Mouse (Mus musculus): ENCODE data around the gene Zfp382. TPM values are rescaled to one million over a fixed set of nuclear protein-coding genes. Genes with fewer than 3 reads are reported as not detected.

Gene Zfp382
- polyA plus RNA-seq (2017; shearing (Covaris generic)) = 9.1 TPM

DNA sequence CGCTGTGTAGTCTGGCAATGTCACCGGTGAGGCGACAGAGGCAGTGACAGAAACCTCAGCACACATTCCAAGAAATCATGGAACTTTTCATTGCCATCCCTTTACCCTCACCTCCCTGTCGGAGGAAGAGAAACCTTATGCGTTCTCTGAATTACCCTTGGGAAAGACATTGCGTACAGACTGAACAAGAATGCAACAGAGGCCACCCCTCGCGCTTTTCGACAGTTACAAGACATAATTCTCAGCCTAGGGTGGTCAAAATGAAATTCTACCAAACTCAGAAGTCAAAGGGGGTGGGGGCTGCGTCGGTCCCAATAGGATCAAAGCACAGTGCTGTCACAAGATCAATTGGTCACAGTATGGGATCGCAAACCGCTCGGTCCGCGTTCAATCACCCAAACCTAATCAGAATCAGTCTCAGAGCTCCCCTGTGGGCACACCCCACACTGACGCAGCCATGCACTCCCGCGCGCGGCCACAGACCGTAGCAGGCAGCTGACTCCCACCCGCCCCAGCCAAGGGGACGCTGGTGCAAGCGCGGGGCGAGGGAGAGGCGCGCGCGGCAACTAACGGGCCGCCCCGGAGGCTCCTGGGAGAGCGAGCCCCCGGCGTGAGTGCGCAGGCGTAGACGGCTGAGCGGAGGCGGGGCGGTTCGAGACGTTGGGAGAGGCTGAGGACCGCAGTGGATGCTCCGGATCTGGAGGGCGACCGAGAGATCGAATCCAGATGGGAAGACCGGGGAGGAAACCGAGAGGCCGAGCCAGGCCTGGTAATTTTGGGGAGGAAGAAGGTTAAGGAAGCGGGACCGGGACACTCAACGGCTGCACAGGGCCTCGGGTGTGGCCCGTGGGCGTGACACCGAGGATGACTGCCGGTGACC is at the start of gene Zfp382:
Gene Zfp382, plus strand, starts transcription at position 635 of the 880 bp plus-strand sequence.

DNA sequence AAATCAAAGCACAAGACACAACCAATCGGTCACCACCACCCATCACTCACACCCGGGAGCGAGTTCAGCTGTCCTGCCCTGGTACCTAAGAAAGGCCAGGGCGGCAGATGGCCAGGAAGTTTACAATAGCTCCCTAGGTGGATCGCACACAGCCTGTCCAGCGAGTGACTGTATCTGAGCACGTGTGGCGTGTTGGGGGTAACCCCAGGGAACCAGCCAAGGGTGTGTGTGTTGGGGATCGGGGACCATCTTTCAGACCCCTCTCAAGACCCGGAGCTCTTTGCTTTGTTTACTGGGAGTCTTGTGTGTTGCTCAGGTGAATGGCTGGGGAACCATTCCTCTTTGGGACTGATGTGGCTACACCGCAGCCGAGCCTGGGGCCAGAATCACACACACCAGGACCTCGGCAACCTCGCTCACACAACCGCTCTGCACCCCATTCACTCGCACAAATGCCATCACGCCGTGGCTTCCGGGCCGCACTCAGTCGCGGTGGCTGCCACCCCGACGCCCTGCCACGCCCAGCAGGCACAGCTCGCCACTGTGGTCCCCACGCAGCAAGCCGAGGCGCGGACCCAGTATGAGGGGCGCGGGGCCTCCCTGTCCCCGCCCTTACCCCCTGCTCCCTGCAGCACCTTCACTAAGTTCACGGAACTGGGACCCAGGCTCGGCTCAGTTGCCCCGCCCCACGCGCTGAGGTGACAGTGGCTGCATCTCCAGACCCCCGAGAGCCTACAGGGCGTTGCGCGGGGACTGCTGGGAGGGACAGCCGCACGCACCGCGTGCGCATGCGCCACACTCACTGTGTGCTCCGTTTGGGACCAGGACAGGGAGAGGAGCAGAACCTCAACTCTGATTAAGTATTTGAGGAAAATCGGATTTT is 49.4 kb upstream of the Zfp382 start, which contains the start of gene Zfp82:
Gene Zfp82, minus strand, starts transcription at position 755 of the 883 bp plus-strand sequence.

GRCm38 (mm10) chr7:30090092-30090969 is 31.4 kb upstream of the Zfp382 start, which contains the start of the genes Gm26920 and Zfp566:
TSS of gene Gm26920 (minus strand) at chr7:30090410.
TSS of gene Zfp566 (minus strand) at chr7:30090527.

DNA sequence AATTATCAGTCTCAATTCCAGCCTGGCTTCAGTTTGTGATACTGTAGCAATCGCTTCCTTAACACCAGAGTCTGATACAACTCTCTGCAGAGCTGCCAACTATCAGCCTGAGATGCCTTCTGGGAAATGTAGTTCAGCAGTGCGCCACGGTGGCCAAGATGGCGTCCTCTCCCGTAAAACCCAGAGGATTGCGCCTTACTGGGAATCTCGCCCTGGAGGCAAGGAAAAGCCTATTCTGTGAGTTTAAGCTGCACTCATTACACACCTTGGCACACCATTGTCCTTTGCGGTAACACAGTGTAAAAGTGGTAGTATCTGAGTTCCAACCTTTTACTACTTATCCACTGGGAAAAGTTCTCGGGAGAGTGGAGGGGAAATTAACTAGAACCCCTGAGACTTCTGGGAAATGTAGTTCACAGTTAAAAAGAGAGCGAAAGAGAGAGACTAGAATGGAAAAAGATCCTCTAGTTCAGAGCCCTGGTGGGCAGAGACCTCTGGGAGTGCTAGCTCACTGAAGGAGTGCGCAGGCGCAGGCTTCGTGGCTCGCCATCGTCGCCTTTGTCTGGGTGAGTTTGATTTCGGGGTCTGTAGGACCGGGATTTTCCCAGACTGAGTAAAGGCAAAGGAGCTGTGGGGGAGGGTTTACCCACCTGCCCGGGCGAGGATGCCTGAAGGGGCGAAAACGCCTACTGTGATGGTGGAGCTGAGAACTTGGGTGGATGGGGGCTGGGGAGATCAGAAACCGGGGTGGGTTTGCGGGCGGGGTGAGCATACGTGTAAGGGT is 26.9 kb upstream of the Zfp382 start, which contains the start of gene Zfp260:
Gene Zfp260, plus strand, starts transcription at position 132 of the 784 bp plus-strand sequence.

DNA sequence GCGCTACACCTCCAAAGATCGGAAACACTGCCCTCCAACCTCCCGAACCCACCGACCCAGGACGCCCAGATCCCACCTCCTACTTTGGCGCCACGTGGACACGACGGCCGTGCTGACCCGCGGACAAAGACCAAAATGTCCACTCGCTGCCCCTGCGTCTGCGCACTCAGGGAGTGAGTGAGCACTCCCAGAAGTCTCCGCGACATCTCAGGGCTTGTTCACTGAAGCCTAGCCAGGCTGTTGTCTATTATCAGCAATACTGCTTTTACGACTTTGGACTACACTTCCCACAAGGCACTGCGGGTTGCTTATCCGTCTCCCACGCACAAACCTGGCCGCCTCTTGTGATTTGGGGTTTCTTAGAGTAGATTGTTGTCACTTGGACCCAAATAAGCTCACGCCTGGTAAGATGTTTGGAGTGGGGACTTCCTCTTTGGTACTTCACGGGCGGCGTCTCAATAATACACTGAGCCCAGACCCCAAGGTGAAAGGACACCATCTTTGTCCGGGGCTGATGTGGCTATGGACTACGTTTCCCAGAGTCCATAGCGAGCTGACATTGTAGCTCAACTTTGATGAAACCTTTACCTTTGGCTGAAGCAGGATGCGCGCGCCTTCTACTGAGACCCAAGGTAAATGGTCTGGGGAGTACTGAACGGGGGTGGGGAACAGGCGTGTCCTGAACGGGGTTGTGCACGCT is 48.0 kb downstream of the Zfp382 start, which contains the start of gene Zfp146:
Gene Zfp146, minus strand, starts transcription at position 168 of the 700 bp plus-strand sequence.

GRCm38 (mm10) chr7:30183879-30184289 is 62.1 kb downstream of the Zfp382 start, which contains the start of gene Cox7a1:
TSS of gene Cox7a1 (plus strand) at chr7:30184144.

Other genes starting within 250 kb of the Zfp382 start
- 2.1 TPM for gene Zfp27, start 215.4 kb upstream of the Zfp382 start, polyA plus RNA-seq (2017; shearing (Covaris generic))
- gene Zfp383, start 213.7 kb upstream of the Zfp382 start, polyA plus RNA-seq (2017; shearing (Covaris generic)) = 0.51 TPM
- 4.2 TPM for gene Zfp74, start 167.9 kb upstream of the Zfp382 start, polyA plus RNA-seq (2017; shearing (Covaris generic))
- gene Zfp568, start 138.0 kb upstream of the Zfp382 start, polyA plus RNA-seq (2017; shearing (Covaris generic)) = 5.6 TPM
- 1.2 TPM for gene Zfp14, start 70.6 kb upstream of the Zfp382 start, polyA plus RNA-seq (2017; shearing (Covaris generic))
- gene Zfp82, start 49.0 kb upstream of the Zfp382 start, polyA plus RNA-seq (2017; shearing (Covaris generic)) = 4.6 TPM
- gene Gm26920, start 31.5 kb upstream of the Zfp382 start, polyA plus RNA-seq (2017; shearing (Covaris generic)) = not detected
- 8.9 TPM for gene Zfp566, start 31.4 kb upstream of the Zfp382 start, polyA plus RNA-seq (2017; shearing (Covaris generic))
- gene Zfp260, start 27.2 kb upstream of the Zfp382 start, polyA plus RNA-seq (2017; shearing (Covaris generic)) = 57.5 TPM
- gene Zfp146, start 47.8 kb downstream of the Zfp382 start, polyA plus RNA-seq (2017; shearing (Covaris generic)) = 26.4 TPM
- not detected for gene Cox7a1, start 62.2 kb downstream of the Zfp382 start, polyA plus RNA-seq (2017; shearing (Covaris generic))
- gene Capns1, start 76.9 kb downstream of the Zfp382 start, polyA plus RNA-seq (2017; shearing (Covaris generic)) = 71.9 TPM
- gene Polr2i, start 110.0 kb downstream of the Zfp382 start, polyA plus RNA-seq (2017; shearing (Covaris generic)) = 22.1 TPM
- 59.1 TPM for gene Tbcb, start 110.3 kb downstream of the Zfp382 start, polyA plus RNA-seq (2017; shearing (Covaris generic))
- gene Ovol3, start 113.8 kb downstream of the Zfp382 start, polyA plus RNA-seq (2017; shearing (Covaris generic)) = not detected
- 0.37 TPM for gene Thap8, start 158.2 kb downstream of the Zfp382 start, polyA plus RNA-seq (2017; shearing (Covaris generic))
- gene Wdr62, start 158.5 kb downstream of the Zfp382 start, polyA plus RNA-seq (2017; shearing (Covaris generic)) = 5.2 TPM
- 0.41 TPM for gene Clip3, start 169.8 kb downstream of the Zfp382 start, polyA plus RNA-seq (2017; shearing (Covaris generic))
- gene Alkbh6, start 186.8 kb downstream of the Zfp382 start, polyA plus RNA-seq (2017; shearing (Covaris generic)) = 86.8 TPM
- 5.9 TPM for gene Syne4, start 192.9 kb downstream of the Zfp382 start, polyA plus RNA-seq (2017; shearing (Covaris generic))
- gene E130208F15Rik, start 199.8 kb downstream of the Zfp382 start, polyA plus RNA-seq (2017; shearing (Covaris generic)) = not detected
- gene Sdhaf1, start 202.0 kb downstream of the Zfp382 start, polyA plus RNA-seq (2017; shearing (Covaris generic)) = 20.6 TPM
- not detected for gene Lrfn3, start 240.8 kb downstream of the Zfp382 start, polyA plus RNA-seq (2017; shearing (Covaris generic))